Mouse (Mus musculus) brown adipose tissue, adult 24 weeks (tissue): ENCODE results near the gene Armc5. TPM values are rescaled to one million over a fixed set of nuclear protein-coding genes. Genes with fewer than 3 reads are reported as not detected.

Experiments
- H3K27ac ChIP-seq: fragments of 200-500 bp; replicated peaks from 2 replicates; pipeline ENCODE4 v1.5.1; 2012; ENCODE audit warnings: low read depth, mild to moderate bottlenecking, low read length
- H3K4me1 ChIP-seq: fragments of 200-500 bp; 2 replicates; pipeline ENCODE4 v1.6.1; 2012; ENCODE audit warnings: low read length, mixed read lengths; ENCODE audit not compliant: control insufficient read depth, insufficient read depth, insufficient read length
- H3K4me3 ChIP-seq: fragments of 200-500 bp; 2 replicates; pipeline ENCODE4 v1.5.1; 2012; ENCODE audit warnings: low read depth, mild to moderate bottlenecking, low read length, moderate library complexity; ENCODE audit not compliant: insufficient read depth
- polyA plus RNA-seq: library from polyadenylated mRNA; stranded (reverse); fragments of >200 nt; gene quantifications from 2 replicates; pipeline ENCODE4 v1.2.4, GENCODE M21; 2012; ENCODE audit not compliant: missing spikeins, insufficient read depth, insufficient read length

Gene Armc5
- polyA plus RNA-seq, 1 experiment = 2.1 TPM

- Histone ChIP-seq H3K4me3 (no peak overlapping the region), H3K4me1 (no peaks in the 10 kb centered on the region), H3K27ac (no peak overlapping the region)
These were observed 17.8 kb downstream of the Armc5 start for GRCm38 (mm10) chr7:128254978-128255377.

DNA sequence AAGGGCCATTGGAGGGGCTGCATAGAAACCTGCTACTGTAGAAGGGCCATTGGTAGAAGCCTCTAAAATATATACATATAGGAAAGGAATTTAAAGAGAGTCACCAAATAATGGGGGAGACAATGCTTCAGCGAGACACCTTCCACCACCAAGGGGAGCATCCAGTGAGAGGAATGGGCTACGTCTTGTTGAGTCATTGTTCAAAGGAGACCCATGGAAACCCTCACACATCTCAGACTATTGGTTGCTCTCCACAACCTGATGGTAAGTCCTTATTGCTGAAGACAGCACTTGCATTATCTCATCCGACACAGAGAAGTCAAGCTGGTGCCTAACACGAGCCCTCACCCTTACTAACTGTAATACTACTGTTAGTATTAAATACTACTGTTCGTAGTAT, 18.6 kb downstream of the Armc5 start:
- Histone ChIP-seq H3K27ac (no peak overlapping the region), H3K4me3 (no peak overlapping the region), H3K4me1 (no peaks in the 10 kb centered on the region)

- Histone ChIP-seq H3K4me1 (no peaks in the 10 kb centered on the region), H3K27ac (no peak overlapping the region), H3K4me3 (no peak overlapping the region)
These were observed 19.7 kb downstream of the Armc5 start for GRCm38 (mm10) chr7:128256783-128257334.

DNA sequence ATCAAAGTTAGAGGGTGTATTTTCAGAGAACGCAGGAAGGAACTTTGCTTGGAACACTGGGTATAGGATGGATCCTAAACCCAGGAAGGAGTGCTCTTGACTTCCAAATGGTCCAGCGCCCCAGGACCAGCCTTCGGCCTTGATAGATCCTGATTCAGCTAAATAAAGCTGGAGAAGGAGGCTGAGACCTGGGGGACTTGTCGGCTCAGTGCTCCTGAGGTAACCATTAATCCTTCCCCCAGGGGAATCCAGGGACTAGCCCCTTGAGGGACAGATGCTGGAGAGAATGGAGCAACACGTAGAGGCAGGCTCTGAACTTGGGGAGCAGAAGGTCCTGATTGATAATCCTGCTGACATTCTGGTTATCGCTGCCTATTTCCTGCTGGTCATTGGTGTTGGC, 28.3 kb downstream of the Armc5 start, which contains the start of gene Slc5a2:
Gene Slc5a2 (plus strand): TSS at position 247 of the 400 bp plus-strand sequence.
- H3K4me1 ChIP-seq = no peaks in the 10 kb centered on the region
- no peak within 1 kb of the TSS for H3K27ac ChIP-seq
- no peak within 1 kb of the TSS for H3K4me3 ChIP-seq

DNA sequence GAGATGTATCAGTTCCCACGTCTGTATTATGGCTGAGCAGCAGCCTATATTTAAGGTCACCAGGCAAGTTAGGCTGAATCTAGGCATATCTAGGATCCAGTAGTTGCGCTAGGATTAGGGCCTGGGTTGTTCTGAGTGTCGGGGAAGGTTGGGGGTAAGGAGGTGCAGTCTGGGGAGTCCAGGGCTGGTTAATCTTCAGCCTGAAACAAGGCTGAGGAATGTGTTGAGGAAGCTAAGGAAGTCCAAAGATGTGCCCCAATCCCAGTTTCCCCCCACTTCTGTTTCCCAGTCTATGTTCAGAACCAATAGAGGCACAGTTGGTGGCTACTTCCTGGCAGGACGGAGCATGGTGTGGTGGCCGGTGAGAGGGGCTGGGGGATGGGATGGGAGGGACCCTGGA, 28.9 kb downstream of the Armc5 start:
- Histone ChIP-seq H3K4me1 (no peaks in the 10 kb centered on the region), H3K4me3 (no peak overlapping the region), H3K27ac (no peak overlapping the region)

- H3K4me1 ChIP-seq = no peaks in the 10 kb centered on the region
- H3K27ac ChIP-seq = no peak overlapping the region
- H3K4me3 ChIP-seq = no peak overlapping the region
These were observed 30.2 kb downstream of the Armc5 start for GRCm38 (mm10) chr7:128267391-128267790.

DNA sequence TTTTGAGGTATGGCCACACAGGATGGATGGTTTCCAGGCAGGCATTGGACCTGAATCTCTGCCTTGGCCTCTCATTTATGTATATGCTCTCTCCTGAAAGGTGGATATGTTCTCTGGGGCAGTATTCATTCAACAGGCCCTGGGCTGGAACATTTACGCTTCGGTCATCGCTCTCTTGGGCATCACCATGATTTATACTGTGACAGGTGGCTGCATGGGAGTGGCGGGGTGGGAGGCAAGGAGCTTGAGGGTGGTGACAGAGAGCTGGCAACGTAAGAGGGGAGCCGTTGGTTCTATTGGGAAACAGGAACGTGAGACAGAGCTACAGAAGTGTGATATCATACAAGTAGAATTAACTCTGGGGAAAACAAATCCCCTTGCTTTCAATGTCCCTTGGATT, 30.7 kb downstream of the Armc5 start:
- Histone ChIP-seq H3K4me3 (no peak overlapping the region), H3K4me1 (no peaks in the 10 kb centered on the region), H3K27ac (no peak overlapping the region)

DNA sequence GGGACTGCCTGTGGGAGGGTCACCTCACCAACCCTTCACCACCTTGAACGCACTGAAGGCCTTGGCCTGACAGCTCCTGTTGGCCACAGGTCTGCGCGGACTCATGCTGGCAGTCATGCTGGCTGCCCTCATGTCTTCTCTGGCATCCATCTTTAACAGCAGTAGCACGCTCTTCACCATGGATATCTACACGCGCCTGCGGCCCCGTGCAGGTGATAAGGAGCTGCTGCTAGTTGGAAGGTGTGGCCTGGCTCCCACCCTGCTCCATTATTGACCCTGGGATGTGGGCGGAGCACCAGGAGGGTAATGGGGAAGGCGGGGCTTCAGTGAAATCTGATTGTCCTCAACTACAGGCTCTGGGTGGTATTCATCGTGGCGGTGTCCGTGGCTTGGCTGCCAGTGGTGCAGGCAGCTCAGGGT, 33.3 kb downstream of the Armc5 start:
- H3K4me3 ChIP-seq = no peak overlapping the region
- no peaks in the 10 kb centered on the region for H3K4me1 ChIP-seq
- H3K27ac ChIP-seq = no peak overlapping the region

GRCm38 (mm10) chr7:128271496-128271895, 34.4 kb downstream of the Armc5 start:
- Histone ChIP-seq H3K4me3 (no peak overlapping the region), H3K4me1 (no peaks in the 10 kb centered on the region), H3K27ac (no peak overlapping the region)

DNA sequence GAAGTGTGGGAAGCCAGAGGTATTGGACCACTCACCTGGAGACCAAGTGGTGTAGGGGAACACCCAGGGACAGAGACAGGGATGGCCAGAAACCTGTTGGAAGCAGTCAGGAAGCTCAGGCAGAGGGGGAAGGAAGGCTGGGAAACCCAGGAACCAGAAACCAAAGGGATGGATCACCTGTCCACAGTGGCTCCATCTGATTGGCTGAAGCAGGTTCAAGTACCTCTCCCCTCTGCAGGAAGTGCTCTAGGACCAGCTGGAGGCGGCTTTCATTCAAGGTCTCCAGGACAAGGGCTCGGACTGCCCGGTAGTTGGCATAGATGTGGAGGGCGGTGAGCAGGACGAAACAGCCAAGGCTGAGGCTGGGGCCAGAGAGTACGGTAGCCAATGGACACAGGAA, 38.9 kb downstream of the Armc5 start:
- H3K4me3 ChIP-seq = no peak overlapping the region
- no peak overlapping the region for H3K27ac ChIP-seq
- no peaks in the 10 kb centered on the region for H3K4me1 ChIP-seq

DNA sequence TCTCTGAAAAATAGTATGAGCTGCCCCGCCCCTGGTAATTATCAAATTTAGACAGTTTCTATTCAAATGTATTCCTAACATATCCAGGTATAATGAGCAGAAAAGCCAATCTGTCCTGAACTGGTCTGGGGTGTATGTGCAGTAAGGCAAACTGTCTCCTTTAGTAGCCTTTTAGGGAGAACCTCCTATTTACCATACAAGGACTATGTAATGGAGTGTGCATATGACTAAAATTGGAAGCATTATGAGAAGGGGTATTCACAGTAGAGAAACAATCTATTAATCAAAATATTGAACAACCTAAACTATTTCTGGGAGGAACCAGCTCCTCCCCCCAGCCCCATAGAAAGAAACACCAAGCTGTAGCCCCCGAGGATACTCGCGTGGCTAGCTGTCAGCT, 42.6 kb downstream of the Armc5 start:
- Histone ChIP-seq H3K4me3 (no peak overlapping the region), H3K4me1 (no peaks in the 10 kb centered on the region), H3K27ac (no peak overlapping the region)

- H3K27ac ChIP-seq = no peak overlapping the region
- H3K4me3 ChIP-seq = no peak overlapping the region
- no peaks in the 10 kb centered on the region for H3K4me1 ChIP-seq
These were observed 44.6 kb downstream of the Armc5 start for GRCm38 (mm10) chr7:128281765-128282164.

GRCm38 (mm10) chr7:128282532-128283244, 45.5 kb downstream of the Armc5 start:
- Histone ChIP-seq H3K4me3 (no peak overlapping the region), H3K27ac (no peak overlapping the region)

DNA sequence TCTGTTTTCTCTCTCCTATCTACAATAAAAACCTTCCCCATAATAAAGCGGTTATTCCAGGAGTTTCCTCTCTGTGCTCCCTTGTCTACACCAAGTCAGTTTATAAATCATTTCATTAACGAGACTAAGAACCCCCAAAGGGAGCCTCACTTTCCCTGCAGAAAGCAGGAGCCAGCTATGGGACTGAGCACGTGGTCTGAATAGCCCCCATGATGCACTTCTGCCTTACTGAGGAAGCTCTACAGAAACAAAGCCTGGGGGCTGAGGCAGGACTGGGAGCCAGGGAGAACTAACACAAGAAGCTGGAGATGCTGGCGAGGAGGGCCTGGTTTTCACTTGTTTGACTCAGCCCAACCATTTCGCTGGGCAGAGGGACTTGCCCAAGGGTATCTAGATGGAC, 46.9 kb downstream of the Armc5 start:
- no peak overlapping the region for H3K4me3 ChIP-seq
- no peak overlapping the region for H3K27ac ChIP-seq
- H3K4me1 ChIP-seq = no peaks in the 10 kb centered on the region

More at GRCm38 (mm10) chr7:128282532-128283244, 45.5 kb downstream of the Armc5 start:
- no peaks in the 10 kb centered on the region for H3K4me1 ChIP-seq

DNA sequence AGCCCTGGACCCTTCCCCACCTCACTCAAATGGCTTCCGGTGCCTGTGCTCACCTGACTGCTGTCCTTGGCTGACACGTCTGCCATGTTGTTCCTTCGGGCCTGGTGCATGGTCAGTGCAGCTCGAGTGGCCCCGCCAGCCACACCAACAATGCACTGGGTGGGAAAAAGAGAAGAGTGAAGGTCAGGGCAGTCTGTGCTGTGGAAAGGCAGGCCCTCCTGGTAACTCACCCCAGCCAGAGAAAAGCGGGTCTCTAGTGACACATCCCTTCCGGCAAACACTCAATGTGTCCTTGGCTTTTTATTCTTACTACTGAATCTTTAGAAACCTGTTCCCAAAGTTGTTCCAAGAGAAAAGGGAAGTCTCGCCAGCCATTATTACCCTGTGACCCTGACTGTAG, 47.9 kb downstream of the Armc5 start:
- no peak overlapping the region for H3K4me3 ChIP-seq
- H3K4me1 ChIP-seq = no peaks in the 10 kb centered on the region
- H3K27ac ChIP-seq = no peak overlapping the region

DNA sequence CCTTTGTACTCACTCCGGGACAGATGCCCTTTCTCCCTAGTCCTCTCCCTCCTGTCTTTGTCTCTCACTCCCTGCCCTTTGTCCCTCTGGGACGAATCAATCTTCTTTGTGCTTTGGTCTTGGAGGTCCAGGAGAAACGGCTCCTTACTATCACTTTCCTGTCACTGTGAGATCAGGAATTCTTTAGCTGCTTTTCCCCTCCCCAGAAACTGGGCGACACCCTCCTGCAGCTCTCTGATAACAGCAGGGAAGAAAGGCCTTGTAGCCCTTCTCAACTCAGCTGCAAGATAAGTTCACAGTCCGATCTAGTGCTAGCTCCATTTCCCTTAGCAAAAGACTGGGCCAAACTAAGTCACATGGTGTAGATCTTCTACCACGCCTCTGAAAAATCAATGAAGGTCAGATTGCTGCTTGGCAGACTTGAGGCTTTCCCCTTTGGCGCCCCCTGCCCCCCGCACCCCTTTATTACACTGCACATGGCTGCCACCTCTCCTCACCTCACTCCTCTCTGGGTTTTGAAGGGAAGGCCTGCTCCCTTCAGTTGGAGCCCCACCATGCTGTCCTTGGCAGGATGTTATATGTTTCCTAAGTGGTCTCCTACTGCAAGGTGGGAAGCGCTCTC, 51.9 kb downstream of the Armc5 start:
- Histone ChIP-seq H3K27ac (no peak overlapping the region), H3K4me1 (no peaks in the 10 kb centered on the region), H3K4me3 (no peak overlapping the region)
